In the genomic region with DNA sequence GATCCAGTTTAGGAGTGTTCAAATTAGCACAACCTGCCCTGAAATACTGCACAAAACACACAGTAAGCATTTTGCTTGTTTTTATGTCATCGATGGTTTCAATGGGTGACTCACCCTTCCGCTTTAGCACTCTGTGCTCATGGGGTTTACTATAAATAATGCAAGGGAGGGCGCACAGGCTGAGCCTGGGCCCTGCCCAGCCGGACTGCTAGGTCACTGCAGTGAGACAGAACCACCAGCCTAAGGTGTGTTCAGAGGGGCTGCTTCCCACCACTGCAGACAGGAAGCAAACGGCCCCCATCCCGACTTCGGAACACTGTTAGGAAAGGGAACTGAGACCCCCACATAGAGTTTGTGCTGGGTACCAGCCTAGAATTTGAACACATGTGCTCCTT, we compare ENCODE assay signal across 12 mouse cellular contexts. TPM values are rescaled to one million over a fixed set of nuclear protein-coding genes. Genes with fewer than 3 reads are reported as not detected.
DNase-seq lines count a peak whose midpoint lies in the region; ATAC-seq and TF ChIP-seq lines count a peak whose summit lies in the region.
"Had no signal": no experiment of that assay in that cellular context is flagged by ENCODE, and none has a peak within 500 bp of the region (broad histone marks: within the 10 kb centered on the region; RNA-seq: fewer than 3 reads in every experiment).

No protein-coding gene starts in this region.

- no peaks in the 10 kb centered on the region for H3K9me3 ChIP-seq in stomach, postnatal 0 days (ENCODE audit: control insufficient read depth, low read length)
- H3K9me3 ChIP-seq: hindbrain, embryonic 13.5 days; limb, embryonic 12.5 days had no signal

- H3K4me3 ChIP-seq in lung, adult 2 months (replicated peaks; ENCODE audit: extremely low read depth, low read depth, low read length) = no peak overlapping the region
- H3K4me3 ChIP-seq in stomach, postnatal 0 days (ENCODE audit: low read depth, low read length) = no peak overlapping the region
- H3K4me3 ChIP-seq: hindbrain, embryonic 13.5 days; limb, embryonic 12.5 days; myocyte had no signal

- no peak overlapping the region for H3K27ac ChIP-seq in stomach, postnatal 0 days (replicated peaks)
- H3K27ac ChIP-seq: hindbrain, embryonic 13.5 days; limb, embryonic 12.5 days had no signal

- no peaks in the 10 kb centered on the region for H3K36me3 ChIP-seq in stomach, postnatal 0 days (ENCODE audit: control insufficient read depth, insufficient read depth, low read length)
- H3K36me3 ChIP-seq: hindbrain, embryonic 13.5 days; limb, embryonic 12.5 days had no signal

- 43% methylated on average over 7 of the region's 7 CpGs for WGBS in lung, adult 2 months
- 52% methylated on average over 7 of the region's 7 CpGs for WGBS in stomach, postnatal 0 days

- no peak for TF ChIP-seq EP300 in stomach, postnatal 0 days (optimal IDR thresholded peaks at IDR 0.05)

- H3K4me1 ChIP-seq in lung, adult 2 months (ENCODE audit: control insufficient read depth, insufficient read depth, low read length) = peaks cover 37% of the 10 kb centered on the region
- 0 out of 2 replicates have a peak, but pooled peaks cover 2% of the 10 kb centered on the region for H3K4me1 ChIP-seq in stomach, postnatal 0 days (replicated peaks; ENCODE audit: control insufficient read depth, insufficient read depth)

- no peak for TF ChIP-seq POLR2A in lung, adult 2 months (IDR thresholded peaks at IDR 0.05; ENCODE audit: borderline replicate concordance, extremely low read depth, low read depth, low read length)

- DNase-seq in gastrocnemius, adult 18-20 months (ENCODE audit: low spot score) = peak; percentile 77
- DNase-seq in gastrocnemius, postnatal 10 days = no peak
- peak; percentile 52 to 61 for DNase-seq in lung, adult 18-20 months
- DNase-seq in lung, adult 2 months = no peak
- DNase-seq in induced T-regulatory cell, adult 2 months (ENCODE audit: low read depth) = peak; percentile 37
- peak; percentile 53 for DNase-seq in stomach, postnatal 0 days (ENCODE audit: low spot score)
- no peak for DNase-seq in ovary, postnatal 10 days (ENCODE audit: low spot score)
- DNase-seq in right cerebral cortex, postnatal 25 days = no peak
- DNase-seq: spleen, adult 18-20 months had no signal

- no peak overlapping the region for H3K9ac ChIP-seq in stomach, postnatal 0 days (ENCODE audit: low read length)
- H3K9ac ChIP-seq: hindbrain, embryonic 13.5 days; limb, embryonic 12.5 days had no signal

- H3K4me2 ChIP-seq in stomach, postnatal 0 days (replicated peaks; ENCODE audit: low read depth) = no peak overlapping the region
- H3K4me2 ChIP-seq: hindbrain, embryonic 13.5 days; limb, embryonic 12.5 days had no signal

- TF ChIP-seq CTCF in lung, adult 2 months (IDR thresholded peaks at IDR 0.05; ENCODE audit: insufficient read depth, low read length) = no peak
- TF ChIP-seq CTCF in stomach, postnatal 0 days (IDR thresholded peaks at IDR 0.05; ENCODE audit: low read depth) = no peak

- no peaks in the 10 kb centered on the region for H3K27me3 ChIP-seq in stomach, postnatal 0 days (ENCODE audit: control insufficient read depth, insufficient read depth, low read length)
- H3K27me3 ChIP-seq: hindbrain, embryonic 13.5 days had no signal

- peak; percentile 89 for ATAC-seq in stomach, postnatal 0 days (ENCODE audit: low FRiP score, low TSS enrichment)

RNA-seq across cellular contexts. Expression of a gene that starts 18.6 kb away (rescaled TPM):
- 100 to 1,000 TPM; 108 to 116 TPM for total RNA-seq in gastrocnemius, adult 18-20 months (2021)
- 10 to 100 TPM; 24.7 to 60.1 TPM for total RNA-seq in gastrocnemius, postnatal 10 days (2021)
- 16.0 and 44.4 TPM in 2 replicates for polyA plus RNA-seq in lung, adult 2 months (2012; rRNA removed)
- 1.2 and 1.7 TPM in 2 replicates for polyA plus RNA-seq in stomach, postnatal 0 days (2015; fragmentation: Nextera tagmentation; extraction: Ambion mirVana)
- polyA plus RNA-seq: myocyte had no signal

Comparison
In these comparisons a context has a peak if more than half of its experiments do, and no peak if none do; other contexts are left out.
1. DNase-seq: peak in gastrocnemius, adult 18-20 months (single experiment), lung, adult 18-20 months (2 of 2), induced T-regulatory cell, adult 2 months (single experiment) and stomach, postnatal 0 days (single experiment); none in gastrocnemius, postnatal 10 days (single experiment), lung, adult 2 months (single experiment), ovary, postnatal 10 days (single experiment) and right cerebral cortex, postnatal 25 days (single experiment).